Comparison of ENCODE assay signal across 30 mouse cellular contexts in genomic region chr2:65296541-65296940, GRCm38 (mm10). TPM values are rescaled to one million over a fixed set of nuclear protein-coding genes. Genes with fewer than 3 reads are reported as not detected.
DNase-seq lines count a peak whose midpoint lies in the region; ATAC-seq and TF ChIP-seq lines count a peak whose summit lies in the region.
"Had no signal": no experiment of that assay in that cellular context is flagged by ENCODE, and none has a peak within 500 bp of the region (broad histone marks: within the 10 kb centered on the region; RNA-seq: fewer than 3 reads in every experiment).

No protein-coding gene starts in this region.

- H3K4me1 ChIP-seq in heart, embryonic 11.5 days (ENCODE audit: control insufficient read depth, insufficient read depth, low read length): peaks cover 7% of the 10 kb centered on the region; the same call in 1 of the 2 replicates
- H3K4me1 ChIP-seq in heart, adult 2 months (ENCODE audit: control insufficient read depth, insufficient read depth, low read length): no peaks in the 10 kb centered on the region; the same call in 1 of the 2 replicates
- H3K4me1 ChIP-seq: forebrain, embryonic 13.5 days; kidney, embryonic 15.5 days; liver, embryonic 12.5 days; neural tube, embryonic 13.5 days had no signal

- no peaks in the 10 kb centered on the region for H3K9me3 ChIP-seq in heart, embryonic 11.5 days (replicated peaks; ENCODE audit: control insufficient read depth, low read length)
- H3K9me3 ChIP-seq: forebrain, embryonic 13.5 days; kidney, embryonic 15.5 days; liver, embryonic 12.5 days; midbrain, embryonic 12.5 days; neural tube, embryonic 13.5 days; stomach, embryonic 15.5 days had no signal

- ATAC-seq in heart, embryonic 11.5 days (replicated peaks; ENCODE audit: insufficient number of reproducible peaks, low FRiP score, low TSS enrichment): peak; percentile 67; the same call in 1 of the 2 replicates
- ATAC-seq: CD4-positive, CD25-positive, alpha-beta regulatory T cell, adult 4 months; forebrain, embryonic 13.5 days; hindbrain, embryonic 16.5 days; liver, embryonic 12.5 days; liver, postnatal 0 days; Patski had no signal

- H3K4me2 ChIP-seq in heart, embryonic 11.5 days: no peak overlapping the region; the same call in 1 of the 2 replicates
- H3K4me2 ChIP-seq: forebrain, embryonic 13.5 days; kidney, embryonic 15.5 days; liver, embryonic 12.5 days; midbrain, embryonic 12.5 days; neural tube, embryonic 13.5 days; stomach, embryonic 15.5 days had no signal

- H3K79me2 ChIP-seq in heart, adult 2 months (replicated peaks; ENCODE audit: control insufficient read depth, insufficient read depth, low read length): no peaks in the 10 kb centered on the region

- TF ChIP-seq POLR2A in heart, adult 2 months (IDR thresholded peaks at IDR 0.05; ENCODE audit: insufficient read depth, low read depth, low read length): no peak

- 4% methylated on average over 2 of the region's 2 CpGs for WGBS in heart, embryonic 11.5 days (ENCODE audit: insufficient replicate concordance)
- WGBS in heart, adult 2 months: 41% methylated on average over 2 of the region's 2 CpGs

- H3K36me3 ChIP-seq in heart, embryonic 11.5 days (ENCODE audit: control insufficient read depth, insufficient read depth, low read length): no peaks in the 10 kb centered on the region
- H3K36me3 ChIP-seq in heart, adult 2 months (ENCODE audit: control insufficient read depth, insufficient read depth, low read length): no peaks in the 10 kb centered on the region
- H3K36me3 ChIP-seq: kidney, embryonic 15.5 days; liver, embryonic 12.5 days; midbrain, embryonic 12.5 days; neural tube, embryonic 13.5 days; stomach, embryonic 15.5 days had no signal

- no peak overlapping the region for H3K9ac ChIP-seq in heart, embryonic 11.5 days (ENCODE audit: low read depth, low read length)
- no peak overlapping the region for H3K9ac ChIP-seq in heart, adult 2 months (ENCODE audit: low read depth, low read length)
- H3K9ac ChIP-seq: forebrain, embryonic 13.5 days; kidney, embryonic 15.5 days; liver, embryonic 12.5 days; liver, postnatal 0 days; midbrain, embryonic 12.5 days; neural tube, embryonic 13.5 days; stomach, embryonic 15.5 days had no signal

- H3K27ac ChIP-seq in heart, embryonic 11.5 days (ENCODE audit: low read depth, low read length): peak overlapping the region; percentile 2; the same call in 1 of the 2 replicates
- no peak overlapping the region for H3K27ac ChIP-seq in heart, adult 2 months
- H3K27ac ChIP-seq: forebrain, embryonic 13.5 days; kidney, embryonic 15.5 days; layer of hippocampus, adult 2 months; liver, embryonic 12.5 days; macrophage; midbrain, embryonic 12.5 days; neural tube, embryonic 13.5 days; stomach, embryonic 15.5 days had no signal

- no peak for TF ChIP-seq CTCF in heart, adult 2 months (IDR thresholded peaks at IDR 0.05)

- intact Hi-C loops in heart, adult 2 months (cut with DNase I): no loop called here

- no peaks in the 10 kb centered on the region for H3K27me3 ChIP-seq in heart, embryonic 11.5 days (ENCODE audit: control insufficient read depth, insufficient read depth, low read length)
- no peaks in the 10 kb centered on the region for H3K27me3 ChIP-seq in heart, adult 2 months (ENCODE audit: control insufficient read depth, insufficient read depth, low read length)
- H3K27me3 ChIP-seq: forebrain, embryonic 13.5 days; kidney, embryonic 15.5 days; liver, embryonic 12.5 days; midbrain, embryonic 12.5 days; neural tube, embryonic 13.5 days; stomach, embryonic 15.5 days had no signal

- TF ChIP-seq EP300 in heart, adult 2 months (IDR thresholded peaks at IDR 0.05; ENCODE audit: insufficient read depth, low read depth, low read length): no peak

- no peak overlapping the region for H3K4me3 ChIP-seq in heart, embryonic 11.5 days (ENCODE audit: low read depth, low read length)
- no peak overlapping the region for H3K4me3 ChIP-seq in heart, adult 2 months
- H3K4me3 ChIP-seq: forebrain, embryonic 13.5 days; kidney, embryonic 15.5 days; layer of hippocampus, adult 2 months; liver, embryonic 12.5 days; midbrain, embryonic 12.5 days; neural tube, embryonic 13.5 days; stomach, embryonic 15.5 days had no signal

- DNase-seq in heart, adult 2 months: no peak
- peak; percentile 10 for DNase-seq in 3T3-L1 (ENCODE audit: low read depth, low spot score)
- DNase-seq in MN1 (ENCODE audit: low spot score): peak; percentile 23
- peak; percentile 32 for DNase-seq in embryo, embryonic 9.5 days (ENCODE audit: extremely low spot score)
- no peak for DNase-seq in frontal cortex, adult 2 months (ENCODE audit: extremely low spot score in 1 of 2, low spot score in 1 of 2)
- DNase-seq in layer of hippocampus, postnatal 36 days: no peak
- DNase-seq in layer of hippocampus, adult 9-11 months: no peak
- DNase-seq: adrenal gland, postnatal 25 days; cerebellum, adult 11-12 months; cerebellum, adult 9-11 months; gastrocnemius, postnatal 14 days; heart, adult 11 months; heart, postnatal 14 days; kidney, adult 18-20 months; kidney, postnatal 25 days; left cerebral cortex, postnatal 4 days; liver, postnatal 0 days; right cerebral cortex, postnatal 25 days had no signal

RNA-seq across cellular contexts. Expression of gene Cobll1, which starts 57.3 kb away (rescaled TPM):
- 9.9 and 10.1 TPM in 2 replicates for polyA plus RNA-seq in heart, embryonic 11.5 days (2014; fragmentation: Nextera tagmentation; extraction: Ambion mirVana)
- 10 to 100 TPM; 53.3 to 76.8 TPM for total RNA-seq in heart, adult 2 months (2021)
- polyA plus RNA-seq in heart, adult 2 months (2012; rRNA removed): 19.3 and 35.1 TPM in 2 replicates
- polyA plus RNA-seq in frontal cortex, adult 2 months (2012; rRNA removed): 8.3 and 10.1 TPM in 2 replicates
- total RNA-seq in layer of hippocampus, postnatal 36 days (2021): 1 to 10 TPM; 6.1 to 8.9 TPM

Comparison
In these comparisons a context has a peak if more than half of its experiments do, and no peak if none do; other contexts are left out.
1. DNase-seq: peak in 3T3-L1 (single experiment), MN1 (single experiment) and embryo, embryonic 9.5 days (single experiment); none in heart, adult 2 months (0 of 2), frontal cortex, adult 2 months (0 of 2), layer of hippocampus, postnatal 36 days (0 of 2) and layer of hippocampus, adult 9-11 months (single experiment).